Mouse (Mus musculus) urinary bladder, postnatal 14 days (tissue): ENCODE data around the gene Gm17349.
"Not testable (repeated sequence)": the region's sequence is repeated elsewhere in the genome, so short reads cannot be mapped to it uniquely, and the experiment has no call there.

ENCODE experiments used
- DNase-seq: peaks from one replicate; pipeline ENCODE4 v3.0.0; 2021; ENCODE audit warnings: low spot score

Gm17349 gene

DNA sequence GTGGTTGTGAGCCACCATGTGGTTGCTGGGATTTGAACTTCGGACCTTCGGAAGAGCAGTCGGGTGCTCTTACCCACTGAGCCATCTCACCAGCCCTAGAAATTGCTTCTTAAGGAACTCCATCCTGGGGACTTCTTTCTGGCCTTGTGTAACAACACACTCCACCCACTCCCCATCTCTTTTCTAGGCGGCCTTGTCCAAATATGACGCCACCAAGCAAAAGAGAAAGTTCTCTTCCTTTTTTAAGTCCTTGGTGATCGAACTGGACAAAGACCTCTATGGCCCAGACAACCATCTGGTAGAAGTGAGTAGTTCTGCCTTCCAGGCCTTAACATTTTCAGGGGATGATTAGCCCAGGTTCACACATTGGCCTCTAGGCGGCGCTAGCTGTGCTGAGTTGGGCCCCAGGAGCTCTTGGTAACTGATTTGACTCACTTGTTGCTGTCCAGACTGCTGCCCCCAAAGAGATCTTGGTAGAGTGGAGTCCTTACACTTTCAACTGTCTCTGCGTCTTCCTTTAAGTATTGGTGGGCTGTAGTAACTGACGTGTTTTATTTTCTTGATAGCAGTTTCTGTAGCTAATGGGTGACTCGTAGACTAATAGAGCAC, at the start of gene Gm17349:
Gene Gm17349 (minus strand): TSS at position 51 of the 609 bp plus-strand sequence.
- peak; percentile 56 for DNase-seq

DNA sequence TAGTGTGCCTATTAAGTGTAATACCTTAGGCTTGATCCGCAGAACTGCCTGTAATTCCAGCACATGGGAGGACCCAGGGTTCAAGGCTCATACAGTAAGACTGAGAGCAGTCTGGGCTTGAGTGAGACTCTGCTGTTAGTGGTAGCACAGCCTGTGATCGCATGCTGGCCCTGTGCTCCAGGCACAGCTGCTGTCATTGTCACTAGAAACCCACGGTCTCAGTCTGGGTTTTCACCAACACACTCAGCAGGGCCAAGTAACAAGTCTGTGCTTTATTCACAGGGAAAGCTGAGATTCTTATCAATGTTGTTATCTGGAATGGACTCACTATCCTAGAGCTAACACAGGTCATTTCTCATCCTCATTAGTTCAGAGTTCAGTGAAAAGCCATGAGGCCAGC, 48.9 kb upstream of the Gm17349 start:
- DNase-seq, result no peak

DNA sequence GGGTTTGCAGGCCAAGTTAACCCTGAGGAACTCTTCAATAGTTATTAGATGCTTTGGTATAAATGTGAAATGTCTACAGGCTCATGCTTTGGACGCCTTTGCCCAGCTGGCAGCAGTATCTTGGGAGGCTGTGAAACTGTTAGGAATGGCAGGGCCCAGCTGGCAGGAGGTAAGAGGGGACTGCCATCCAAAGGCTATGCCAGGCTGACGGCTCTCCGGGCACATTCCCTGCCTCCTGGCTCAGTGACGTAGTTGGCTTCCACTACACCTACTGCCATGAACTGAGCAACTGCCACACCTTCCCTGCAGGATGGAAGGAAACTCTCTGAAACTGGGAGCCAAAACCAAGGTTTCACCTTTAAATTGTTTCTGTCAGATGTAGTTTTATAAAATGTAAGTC, 34.9 kb upstream of the Gm17349 start:
- no peak for DNase-seq

DNA sequence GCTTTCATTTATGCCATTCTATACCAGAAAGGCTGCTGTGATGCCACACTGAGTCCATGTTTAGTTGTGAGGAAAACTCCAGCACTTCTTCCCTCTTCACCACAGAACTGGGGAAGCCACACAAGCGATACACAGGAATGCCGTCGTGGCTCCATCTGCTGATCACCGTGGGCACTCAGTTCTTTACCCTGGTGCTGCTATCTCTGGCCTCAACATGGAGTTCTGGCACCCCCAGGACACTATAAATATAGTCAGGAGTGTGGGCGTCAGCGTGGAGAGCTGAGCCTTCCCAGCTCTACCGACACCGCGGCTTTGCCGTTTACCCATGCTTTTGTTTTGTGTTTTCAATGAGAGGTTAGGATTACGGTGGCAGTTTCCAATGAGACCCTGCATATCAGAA, 31.4 kb upstream of the Gm17349 start:
- no peak for DNase-seq

DNA sequence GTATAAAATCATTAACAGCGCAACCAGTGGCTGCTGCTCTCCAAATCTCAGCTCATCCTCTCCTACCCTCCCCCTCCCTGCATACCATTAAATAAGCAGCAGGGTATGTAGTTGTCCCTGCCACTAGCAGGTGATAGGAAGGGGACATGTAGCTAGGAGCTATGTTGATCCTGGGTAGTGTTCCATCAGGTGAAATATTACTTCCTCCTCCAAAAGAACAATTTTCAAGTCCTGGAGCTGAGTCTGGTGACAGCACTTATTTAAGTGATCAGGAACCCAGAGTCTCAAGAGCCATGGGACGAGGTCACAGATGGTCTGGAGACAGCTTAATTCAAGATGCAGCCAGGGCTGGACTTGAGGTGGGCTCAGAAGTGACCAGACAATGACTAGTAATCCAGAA, 30.3 kb upstream of the Gm17349 start:
- peak; percentile 100 for DNase-seq

DNA sequence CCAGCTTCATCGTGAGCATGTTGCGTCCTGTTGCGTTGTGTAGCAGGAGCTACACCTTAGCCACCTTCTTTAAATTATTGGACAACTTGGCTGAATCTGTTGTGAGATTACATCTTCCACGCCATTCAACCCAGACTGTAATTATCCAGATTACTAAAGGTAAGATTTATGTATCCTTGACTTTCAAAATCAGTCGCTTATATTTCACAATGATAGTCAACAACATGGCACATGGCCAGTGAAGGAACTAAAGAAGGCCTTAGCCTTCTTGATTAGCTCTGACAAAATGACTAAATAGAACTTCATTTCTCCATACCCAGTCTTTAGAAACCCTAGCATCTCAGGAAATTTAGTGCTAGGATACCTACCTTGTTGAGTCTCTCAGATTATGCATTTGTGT, 27.9 kb upstream of the Gm17349 start:
- no peak for DNase-seq

DNA sequence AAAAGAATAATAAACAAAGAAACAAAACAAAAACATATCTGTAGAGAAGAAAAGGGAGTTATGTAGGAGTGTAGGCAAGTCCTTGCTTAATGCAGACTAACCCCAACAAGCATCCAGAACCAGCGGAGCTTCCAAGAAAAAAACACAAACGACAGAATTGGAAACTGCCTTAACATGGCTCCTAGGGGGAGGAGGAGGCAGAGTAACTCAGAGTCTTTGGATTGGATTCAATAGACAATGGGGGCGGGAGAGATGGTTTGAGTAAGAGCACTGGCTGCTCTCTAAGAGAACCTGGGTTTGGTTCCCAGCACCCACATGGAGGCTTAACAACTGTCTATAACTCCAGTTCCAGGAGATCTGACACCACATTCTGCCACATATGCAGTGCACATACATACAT, 26.4 kb upstream of the Gm17349 start:
- DNase-seq, result no peak

DNA sequence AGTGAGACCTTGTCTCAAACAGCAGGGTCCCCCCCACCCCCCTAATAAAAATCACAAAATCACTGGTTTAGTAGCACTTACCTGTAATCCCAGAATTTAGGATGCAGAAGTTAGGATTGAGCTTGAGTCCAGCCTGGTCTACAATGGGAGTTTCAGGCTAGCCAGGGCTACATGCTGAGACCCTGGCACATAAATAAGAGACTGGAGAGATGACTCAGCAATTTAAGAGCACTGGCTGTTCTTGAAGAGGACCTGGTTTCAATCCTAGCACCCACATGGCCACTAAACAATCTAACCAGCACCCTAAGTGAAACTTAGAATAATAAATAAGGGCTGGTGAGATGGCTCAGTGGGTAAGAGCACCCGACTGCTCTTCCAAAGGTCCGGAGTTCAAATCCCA, 25.9 kb upstream of the Gm17349 start:
- DNase-seq, result no peak

DNA sequence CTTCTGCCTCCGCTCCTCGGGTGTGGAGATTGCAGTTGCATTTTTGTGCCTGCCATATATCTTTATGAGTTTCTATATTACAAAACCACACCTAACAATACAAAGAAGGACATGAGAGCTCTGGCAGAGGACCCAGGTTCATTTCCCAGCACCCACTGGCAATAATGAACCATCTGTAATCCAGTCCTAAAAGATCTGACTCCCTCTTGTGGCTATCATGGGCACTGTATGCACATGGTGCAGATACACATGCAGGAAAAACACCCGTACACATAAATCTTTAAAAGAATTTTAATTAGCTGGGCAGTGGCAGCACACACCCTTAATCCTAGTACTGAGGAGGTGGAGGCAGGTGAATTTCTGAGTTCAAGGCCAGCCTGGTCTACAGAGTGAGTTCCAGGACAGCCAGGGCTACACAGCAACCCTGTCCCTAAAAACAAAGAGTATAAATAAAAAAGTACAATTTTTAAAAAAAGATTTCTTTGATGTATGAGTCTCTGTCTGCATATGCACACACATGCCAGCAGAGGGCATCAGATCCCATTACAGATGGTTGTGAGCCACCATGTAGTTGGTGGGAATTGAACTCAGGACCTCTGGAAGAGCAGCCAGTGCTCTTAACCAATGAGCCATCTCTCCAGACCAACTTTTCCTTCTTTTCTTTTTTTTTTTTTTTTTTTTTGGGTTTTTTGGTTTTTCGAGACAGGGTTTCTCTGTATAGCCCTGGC, 23.9 kb upstream of the Gm17349 start:
- DNase-seq, result no peak

DNA sequence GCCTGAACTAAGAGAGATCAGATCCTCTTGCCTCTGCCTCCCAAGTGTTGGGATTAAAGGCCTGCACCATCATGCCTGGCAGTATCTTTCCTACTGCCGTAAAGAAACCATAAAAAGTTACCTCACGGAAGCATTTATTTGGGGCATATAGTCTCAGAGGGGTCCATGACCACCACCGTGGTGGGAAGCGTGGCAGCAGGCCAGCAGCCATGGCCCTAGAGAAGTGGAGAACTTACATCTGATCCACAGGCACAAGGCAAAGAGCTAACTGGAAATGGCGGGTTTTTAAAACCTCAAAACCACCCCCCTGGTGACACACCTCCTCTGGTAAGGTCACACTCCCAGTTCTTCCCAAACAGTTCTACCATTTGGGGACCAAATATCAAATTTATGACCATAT, 22.9 kb upstream of the Gm17349 start:
- DNase-seq, result no peak

DNA sequence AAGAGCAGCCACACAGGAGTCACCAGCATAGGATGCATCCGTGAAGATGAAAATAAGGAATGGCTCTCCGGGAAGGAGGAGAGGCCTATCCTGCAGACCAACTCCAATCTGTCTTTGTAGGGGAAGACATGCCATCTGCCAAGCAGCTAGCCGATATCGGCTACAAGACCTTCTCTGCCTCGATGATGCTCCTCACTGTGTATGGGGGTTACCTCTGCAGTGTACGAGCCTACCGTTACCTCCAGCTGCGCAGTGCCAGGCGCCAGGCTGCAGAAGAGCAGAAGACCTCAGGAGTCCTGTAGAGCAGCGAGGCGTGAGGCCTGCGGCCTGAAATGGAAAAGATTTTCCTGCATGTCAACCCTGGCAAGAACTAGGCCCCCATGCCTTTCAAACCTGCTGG, 22.2 kb upstream of the Gm17349 start:
- DNase-seq, result no peak

DNA sequence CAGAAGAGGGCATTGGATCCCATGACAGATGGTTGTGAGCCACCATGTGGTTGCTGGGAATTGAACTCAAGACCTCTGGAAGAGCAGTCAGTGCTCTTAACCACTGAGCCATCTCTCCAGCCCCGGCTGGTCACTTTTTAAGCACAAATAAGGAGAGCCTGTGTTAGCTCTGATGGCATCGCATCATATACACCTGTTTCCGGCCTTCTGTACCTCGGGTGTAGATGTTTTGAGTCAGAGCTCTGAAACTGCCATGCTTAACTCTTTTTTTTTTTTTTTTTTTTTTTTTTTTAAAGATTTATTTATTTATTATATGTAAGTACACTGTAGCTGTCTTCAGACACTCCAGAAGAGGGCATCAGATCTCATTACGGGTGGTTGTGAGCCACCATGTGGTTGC, 21.7 kb upstream of the Gm17349 start:
- not testable (repeated sequence) for DNase-seq

DNA sequence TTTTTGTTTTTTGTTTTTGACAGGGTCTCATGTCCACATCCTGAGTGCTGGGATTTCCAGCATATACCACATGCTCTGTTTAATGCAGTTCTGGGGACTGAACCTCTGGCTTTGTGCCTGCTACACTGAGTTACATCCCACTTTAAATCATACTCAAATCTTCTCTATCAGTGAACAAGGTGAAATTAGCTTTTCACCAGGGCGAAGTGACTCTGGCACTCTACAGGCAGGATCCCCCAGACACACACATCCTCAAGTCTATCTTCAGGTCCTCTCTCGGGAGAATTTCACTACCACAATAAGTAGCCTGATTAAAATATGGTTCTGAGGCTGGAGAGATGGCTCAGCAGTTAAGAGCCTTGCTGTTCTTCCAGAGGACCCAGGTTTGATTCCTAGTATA, 21.3 kb upstream of the Gm17349 start:
- DNase-seq, result no peak

DNA sequence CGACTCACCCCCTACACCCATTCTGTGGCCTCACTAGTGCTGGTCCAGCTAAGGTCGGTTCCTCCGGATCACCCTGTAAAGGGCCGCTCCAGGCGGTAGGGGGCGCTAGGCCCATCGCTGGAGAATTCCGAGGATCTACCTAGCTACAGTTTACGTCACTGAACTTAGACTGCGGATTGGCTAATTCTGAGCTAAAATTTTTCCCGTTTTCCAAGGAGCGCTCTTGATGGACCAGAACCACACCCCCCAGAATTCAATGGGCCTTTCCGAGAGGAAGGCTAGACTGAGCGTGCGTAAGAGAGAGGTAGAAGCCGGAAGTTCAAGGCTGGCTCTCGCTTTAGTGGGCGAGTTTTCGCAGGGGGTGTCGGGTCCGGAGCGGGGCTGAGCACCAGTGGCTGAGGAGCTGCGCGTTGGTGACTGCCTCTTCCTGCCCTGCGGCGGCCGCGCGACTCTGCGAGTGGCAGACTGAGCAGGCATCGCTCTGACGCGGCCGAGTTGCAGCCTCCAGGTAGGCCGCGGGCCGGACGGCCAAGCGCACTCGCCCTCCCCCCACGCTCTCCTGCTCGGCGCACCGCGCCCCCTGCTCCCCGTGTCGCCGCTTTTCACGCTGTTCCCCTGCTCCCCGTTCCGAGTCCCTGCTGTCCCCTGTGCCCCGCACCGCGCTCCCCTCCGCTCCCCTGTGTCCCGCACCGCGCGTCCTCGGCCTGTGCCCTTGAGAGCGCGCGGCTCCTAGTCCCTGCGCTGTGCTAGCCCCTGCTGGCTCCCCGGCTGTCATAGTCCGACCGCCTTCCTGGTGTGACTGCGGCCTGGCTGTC, 20.3 kb upstream of the Gm17349 start, which contains the start of gene Cox14:
Gene Cox14 (plus strand): TSS at position 278 of the 815 bp plus-strand sequence.
- peak; percentile 92 for DNase-seq

DNA sequence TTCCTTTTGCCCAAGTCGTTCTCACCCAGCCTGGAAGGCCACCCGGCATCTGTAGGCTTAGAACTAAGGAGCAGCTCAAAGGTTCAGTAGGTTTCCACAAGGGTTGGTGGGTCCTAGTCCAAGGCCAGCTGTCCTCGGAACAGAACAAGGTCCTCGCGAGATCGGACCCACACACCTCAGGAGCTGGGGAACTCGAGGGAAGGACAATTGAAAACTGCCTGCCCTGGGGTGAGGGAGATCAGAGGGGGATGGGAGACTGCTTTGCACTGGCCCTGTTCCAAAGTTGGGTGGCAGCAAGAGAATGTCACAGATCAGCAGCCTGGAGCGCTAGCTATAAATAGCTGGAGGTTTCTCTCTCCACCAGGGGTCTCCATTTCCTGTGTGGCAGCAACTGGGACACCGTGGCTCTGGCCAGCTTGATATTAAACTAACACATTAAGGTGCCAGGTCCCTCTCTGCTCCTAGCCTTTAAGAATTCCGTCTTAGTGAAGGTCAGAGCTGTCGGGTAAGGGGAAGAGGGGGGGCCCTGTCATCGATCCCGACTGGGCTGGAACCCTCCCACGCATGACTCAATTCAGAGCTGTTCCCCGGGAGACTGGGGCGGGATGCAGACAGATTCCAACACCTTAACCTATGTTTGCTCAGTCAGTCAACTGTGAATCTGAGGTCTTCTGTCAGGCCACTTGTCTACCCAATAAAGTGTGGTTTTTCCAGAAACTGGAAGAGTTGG, 19.2 kb upstream of the Gm17349 start:
- DNase-seq, result peak; percentile 66

DNA sequence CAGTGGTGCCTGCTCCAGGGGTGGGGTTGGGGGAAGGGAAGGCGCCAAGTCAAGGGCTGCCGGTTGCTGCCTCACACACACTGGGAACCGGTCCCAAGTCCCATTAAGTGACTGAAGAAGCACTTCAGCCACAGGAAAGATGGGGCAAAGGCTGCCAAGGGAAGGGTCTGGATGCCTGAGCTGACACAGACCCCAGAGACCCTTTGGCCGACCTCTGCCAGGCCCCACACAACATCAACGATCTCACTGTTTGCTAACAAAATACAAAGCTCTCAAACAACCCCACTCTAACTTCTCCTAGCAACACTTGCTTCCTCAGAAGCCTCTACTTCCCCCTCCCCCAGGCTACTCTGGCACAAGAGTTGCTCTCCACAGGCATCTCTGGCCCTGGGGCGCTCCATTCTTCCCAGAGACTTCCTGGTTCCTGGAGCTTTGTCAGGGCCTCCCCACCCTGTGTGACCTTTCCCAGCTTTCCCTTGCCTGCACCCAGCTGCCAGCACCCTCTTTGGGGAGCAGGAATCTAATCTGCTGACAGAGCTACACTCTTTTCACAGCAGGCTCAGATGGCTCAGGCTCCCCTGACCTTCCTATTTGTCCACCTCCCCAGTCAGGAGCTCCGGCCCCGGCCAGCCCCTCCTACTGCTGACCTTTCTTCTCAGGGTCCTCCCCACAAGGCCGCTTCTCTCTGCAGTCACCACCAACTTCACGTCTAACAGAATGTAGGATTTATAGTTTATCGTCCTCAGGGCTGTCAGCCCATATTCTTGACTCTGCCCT, 18.4 kb upstream of the Gm17349 start:
- peak; percentile 71 for DNase-seq

DNA sequence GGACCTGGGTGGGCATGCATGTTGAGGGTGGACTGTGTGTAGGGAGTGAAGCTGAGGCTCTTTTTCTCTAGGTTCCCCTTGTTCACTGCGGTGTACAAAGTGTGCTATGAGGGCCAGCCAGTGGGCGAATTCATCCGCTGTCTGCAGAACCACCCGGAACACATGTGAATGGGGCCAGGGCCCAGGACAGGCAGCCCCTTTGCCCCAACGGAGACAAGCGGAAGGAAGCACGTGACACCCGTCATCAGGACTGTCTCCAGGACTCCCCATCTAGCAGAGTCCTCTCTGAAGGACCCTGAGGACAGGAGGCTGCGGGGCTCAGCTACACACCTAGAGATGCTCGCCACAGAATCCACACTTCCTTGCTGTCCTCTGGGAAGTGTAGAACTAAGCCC, 17.8 kb upstream of the Gm17349 start:
- DNase-seq, result no peak

DNA sequence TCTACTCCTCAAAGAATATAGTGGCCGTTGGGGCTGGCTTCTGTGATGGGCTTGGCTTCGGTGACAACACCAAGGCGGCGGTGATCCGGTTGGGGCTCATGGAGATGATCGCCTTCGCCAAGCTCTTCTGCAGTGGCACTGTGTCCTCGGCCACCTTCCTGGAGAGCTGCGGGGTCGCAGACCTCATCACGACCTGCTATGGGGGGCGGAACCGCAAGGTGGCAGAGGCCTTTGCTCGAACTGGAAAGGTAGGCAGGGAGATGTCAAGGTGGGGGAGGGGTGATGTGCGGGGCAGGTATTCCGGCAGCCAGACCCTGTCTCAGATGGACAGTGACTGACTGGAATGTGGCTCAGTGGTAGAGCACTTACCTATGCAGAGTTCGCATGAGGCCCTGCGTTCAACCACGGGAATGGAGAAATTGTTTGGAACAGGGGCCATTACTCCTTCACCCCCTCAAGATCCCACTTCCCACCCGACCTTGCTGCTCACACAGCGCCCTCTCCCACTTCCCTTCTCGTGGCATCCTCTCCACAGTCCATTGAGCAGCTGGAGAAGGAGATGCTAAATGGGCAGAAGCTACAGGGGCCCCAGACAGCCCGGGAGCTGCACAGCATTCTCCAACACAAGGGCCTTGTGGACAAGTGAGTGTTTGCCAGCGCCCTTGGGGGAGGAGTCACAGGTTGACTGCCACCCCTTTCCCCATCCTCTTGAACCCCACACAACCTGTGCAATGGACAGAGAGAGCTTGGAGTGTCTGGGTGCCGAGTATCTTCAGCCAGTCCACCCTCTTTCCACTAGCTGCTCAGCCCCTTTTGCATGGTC, 16.8 kb upstream of the Gm17349 start:
- no peak for DNase-seq

DNA sequence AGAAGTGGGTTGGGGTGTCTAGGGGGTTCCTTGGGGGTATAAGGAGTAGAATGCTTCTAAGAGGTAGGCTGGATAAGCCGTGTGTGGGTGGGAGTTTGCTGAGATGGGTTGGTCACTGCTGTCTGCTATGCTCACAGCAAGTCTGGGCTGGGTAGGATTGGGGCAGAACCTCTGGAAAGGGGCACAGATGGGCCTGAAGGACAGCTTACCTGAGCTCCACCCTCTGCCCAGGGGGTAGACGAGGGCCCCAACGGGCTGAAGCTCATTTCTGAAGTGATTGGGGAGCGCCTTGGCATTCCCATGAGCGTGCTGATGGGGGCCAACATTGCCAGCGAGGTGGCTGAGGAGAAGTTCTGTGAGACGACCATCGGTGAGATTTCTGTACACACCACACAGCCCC, 14.6 kb upstream of the Gm17349 start:
- no peak for DNase-seq

DNA sequence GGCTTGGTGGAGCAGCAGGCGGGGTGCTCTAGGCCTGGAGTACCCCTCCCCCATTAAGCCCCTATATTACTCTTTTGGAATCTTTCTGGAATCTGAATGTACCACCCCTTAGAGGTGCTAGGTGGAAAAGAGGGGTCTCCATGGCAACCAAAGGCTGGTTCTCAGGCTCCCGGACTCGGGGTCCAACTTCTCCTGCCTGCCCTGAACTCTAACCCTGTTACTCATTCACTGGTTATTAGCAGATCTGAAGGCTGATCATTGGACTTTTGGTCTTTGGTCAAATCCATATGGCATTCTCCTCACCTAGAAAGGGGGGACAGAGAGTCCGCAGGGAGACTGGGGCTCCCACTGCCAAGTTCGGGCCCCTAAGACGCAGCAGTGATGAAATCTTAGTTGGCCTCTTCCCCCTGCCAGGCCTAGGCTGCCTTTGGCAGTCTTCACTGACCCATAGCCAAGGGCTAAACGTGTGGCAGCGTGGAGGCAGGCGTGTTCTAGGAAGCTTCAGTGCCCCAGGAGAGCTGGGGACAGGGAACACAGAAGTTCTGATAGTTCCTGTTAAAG, 13.3 kb upstream of the Gm17349 start:
- no peak for DNase-seq
